Mouse (Mus musculus) liver, postnatal 0 days (tissue): ENCODE results near the gene Nr1d1. TPM values are rescaled to one million over a fixed set of nuclear protein-coding genes. Genes with fewer than 3 reads are reported as not detected.

Experiments
- ATAC-seq: fragments of 200-750 bp; cut with Nextera tagmentation; 2 replicates; pipeline ENCODE4 v1.8.0; 2017; ENCODE audit warnings: mild to moderate bottlenecking, moderate library complexity
- DNase-seq: peaks from one replicate; pipeline ENCODE4 v3.0.0-alpha.2; 2016
- H3K27ac ChIP-seq: fragments of 300-500 bp; sonication (generic); 2 replicates; pipeline ENCODE4 v1.5.1; 2014; ENCODE audit warnings: antibody characterized with exemption, moderate library complexity, mild to moderate bottlenecking, low read depth
- H3K27me3 ChIP-seq: fragments of 300-500 bp; sonication (generic); 2 replicates; pipeline ENCODE4 v1.6.1; 2014; ENCODE audit warnings: low read length, control low read depth, mixed read lengths; ENCODE audit not compliant: insufficient read depth
- H3K36me3 ChIP-seq: fragments of 300-500 bp; sonication (generic); replicated peaks from 2 replicates; pipeline ENCODE4 v1.6.1; 2014; ENCODE audit warnings: mild to moderate bottlenecking, control low read depth, low read length, moderate library complexity, mixed read lengths; ENCODE audit not compliant: insufficient read depth
- H3K4me1 ChIP-seq: fragments of 300-500 bp; sonication (generic); 2 replicates; pipeline ENCODE4 v1.6.1; 2014; ENCODE audit warnings: antibody characterized with exemption, mild to moderate bottlenecking, control low read depth; ENCODE audit not compliant: insufficient read depth
- H3K4me2 ChIP-seq: fragments of 300-500 bp; sonication (generic); 2 replicates; pipeline ENCODE4 v1.6.1; 2014; ENCODE audit warnings: low read depth, mild to moderate bottlenecking, low read length, moderate library complexity, mixed read lengths
- H3K4me3 ChIP-seq: fragments of 300-500 bp; sonication (generic); 2 replicates; pipeline ENCODE4 v1.5.1; 2014; ENCODE audit warnings: low read depth, low read length
- H3K9ac ChIP-seq: fragments of 300-500 bp; sonication (generic); replicated peaks from 2 replicates; pipeline ENCODE4 v1.6.1; 2014; ENCODE audit warnings: mild to moderate bottlenecking, moderate library complexity
- H3K9me3 ChIP-seq: fragments of 300-500 bp; sonication (generic); 2 replicates; pipeline ENCODE4 v1.6.1; 2016; ENCODE audit warnings: mild to moderate bottlenecking, control low read depth, low read length, mixed read lengths
- CTCF ChIP-seq: sonication (generic); IDR thresholded peaks from 2 replicates; pipeline ENCODE4 v1.5.1; 2016; ENCODE audit warnings: antibody characterized with exemption, low read depth
- EP300 ChIP-seq: IDR thresholded peaks from 2 replicates; pipeline ENCODE4 v1.6.1; 2016; ENCODE audit warnings: antibody characterized with exemption, low read depth, mild to moderate bottlenecking
- WGBS: fragments of 180-500 bp; shearing (Covaris S2); extraction: QIAGEN DNeasy Blood & Tissue Kit; methylation state at CpG from one replicate; pipeline ENCODE4 v1.1.7; 2014; ENCODE audit not compliant: insufficient replicate concordance; 5-methylcytosine and 5-hydroxymethylcytosine counted together
- polyA plus RNA-seq: library from polyadenylated mRNA; unstranded; fragments of >200 nt; fragmentation: Nextera tagmentation; extraction: Ambion mirVana; gene quantifications from 2 replicates; pipeline ENCODE4 v1.2.1, GENCODE M21; 2015

The Nr1d1 gene
- polyA plus RNA-seq, 1 experiment from 2014 or later = 4.2 TPM

DNA sequence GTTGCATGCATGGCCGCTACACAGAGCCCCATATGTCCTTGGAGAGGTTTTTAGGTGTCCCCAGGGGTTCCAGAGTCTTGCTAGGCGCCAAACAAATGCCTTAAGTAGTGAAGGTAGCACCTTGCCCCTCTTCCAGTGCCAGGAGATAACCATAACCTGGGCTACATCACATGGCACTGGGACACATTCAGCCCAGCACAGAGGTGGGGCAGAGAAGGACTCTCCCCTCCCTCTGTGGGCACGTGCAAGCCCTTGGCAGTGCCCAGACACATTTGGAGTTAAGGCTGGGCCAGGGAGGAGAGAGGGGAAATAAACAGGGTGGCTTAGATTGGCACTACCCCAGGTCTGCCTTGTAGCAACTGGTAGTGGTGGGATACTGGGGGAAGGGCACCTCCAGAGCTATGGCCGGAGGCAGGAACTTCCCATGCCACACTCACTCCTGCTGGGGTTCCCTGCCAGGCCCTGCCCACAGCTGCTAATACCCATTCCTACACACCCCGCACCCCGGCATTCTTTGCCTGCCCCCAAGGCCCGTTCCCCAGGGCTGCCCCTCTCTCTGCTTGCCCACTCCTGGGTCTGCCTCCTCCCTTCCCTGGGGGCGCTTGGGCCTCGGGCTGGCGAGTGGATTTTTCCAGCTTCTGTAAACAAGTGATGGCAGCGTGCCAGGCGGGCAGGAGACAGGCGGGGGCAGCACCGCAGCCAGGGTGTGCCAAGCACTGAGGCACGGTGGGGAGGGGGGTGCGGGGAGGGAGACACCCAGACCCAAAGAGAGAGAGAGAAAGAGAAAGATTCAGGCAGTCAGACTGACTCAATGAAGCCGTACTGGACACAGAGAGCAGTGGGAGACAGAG is 24.6 kb downstream of the Nr1d1 start:
- H3K27ac ChIP-seq = peak overlapping the region; percentile 44
- DNase-seq (peak; percentile 71), ATAC-seq (no peak)
- H3K4me1 ChIP-seq = peaks cover 92% of the 10 kb centered on the region
- H3K4me3 ChIP-seq = no peak overlapping the region
- H3K9me3 ChIP-seq = no peaks in the 10 kb centered on the region
- TF ChIP-seq CTCF (no peak), EP300 (no peak)
- 28% methylated on average over 16 of the region's 17 CpGs for WGBS
- peak overlapping the region; percentile 54 for H3K9ac ChIP-seq
- peak overlapping the region; percentile 45 for H3K4me2 ChIP-seq
- no peaks in the 10 kb centered on the region for H3K27me3 ChIP-seq
- no peaks in the 10 kb centered on the region for H3K36me3 ChIP-seq

DNA sequence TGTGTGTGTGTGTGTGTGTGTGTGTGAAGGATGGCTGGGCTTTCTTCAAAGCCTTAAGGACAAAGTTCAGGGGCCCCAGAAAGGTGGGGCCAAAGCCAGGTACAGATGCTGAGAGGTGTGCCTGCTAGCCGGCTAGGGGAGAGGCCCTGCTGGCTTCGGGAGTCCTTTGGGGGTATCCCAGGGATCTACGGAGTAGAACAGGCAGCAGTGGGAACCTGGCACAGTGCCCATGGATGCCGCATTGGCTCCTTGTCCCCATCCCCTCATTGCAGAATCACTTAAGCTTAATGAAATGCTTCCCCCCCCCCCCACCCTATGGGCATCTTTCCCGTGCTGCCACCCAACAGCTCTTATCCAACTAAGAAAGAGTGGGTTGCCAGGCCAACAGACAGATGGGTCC is 25.4 kb downstream of the Nr1d1 start:
- ATAC-seq = no peak

DNA sequence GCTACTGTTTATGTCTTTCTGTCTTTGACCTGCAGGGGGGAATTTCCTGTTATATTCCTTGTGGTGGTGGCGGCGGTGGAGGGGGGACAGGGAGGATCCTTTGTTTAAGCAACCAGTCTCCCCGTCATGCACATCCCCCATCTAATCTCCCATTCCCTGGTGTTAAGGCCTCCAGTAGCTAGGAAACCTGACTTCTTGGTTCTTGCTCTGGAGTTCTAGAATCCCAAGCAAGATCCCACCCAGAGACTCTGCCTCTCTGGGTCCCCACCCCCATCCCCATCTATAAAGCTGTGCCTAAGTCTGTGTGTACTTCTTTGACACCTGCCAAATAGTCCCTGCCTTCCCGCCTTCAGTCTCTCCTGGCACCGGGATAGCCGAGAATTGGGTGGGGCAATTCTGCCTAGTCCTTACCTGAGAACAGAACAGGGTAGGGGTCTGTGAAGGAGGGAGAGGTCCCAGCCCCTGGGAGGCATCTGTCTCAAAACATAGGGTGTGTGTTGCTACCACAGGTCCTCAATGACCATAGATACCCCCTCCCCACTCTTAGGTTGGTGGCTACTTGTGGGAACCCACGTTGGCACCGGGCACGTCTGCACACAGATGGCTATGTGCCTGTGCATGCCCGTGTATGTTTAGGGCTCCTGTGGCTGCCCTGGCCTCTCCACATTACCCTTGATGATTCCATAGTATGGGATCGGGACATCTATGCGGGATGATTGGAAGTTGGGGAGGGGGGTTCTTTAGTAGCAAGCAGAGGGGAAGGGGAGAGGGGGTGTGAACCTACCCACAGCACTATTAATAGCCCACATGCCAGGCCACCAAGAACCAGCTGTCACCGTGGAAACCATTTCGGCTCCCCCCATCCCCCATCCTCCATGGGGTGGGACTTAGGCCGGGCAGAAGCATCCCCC is 26.4 kb downstream of the Nr1d1 start:
- no peak for ATAC-seq
- Histone ChIP-seq H3K4me2 (no peak overlapping the region), H3K4me3 (no peak overlapping the region), H3K9me3 (no peaks in the 10 kb centered on the region), H3K27ac (0 out of 2 replicates have a peak overlapping the region, but pooled peaks have one; percentile 62), H3K4me1 (peaks cover 84% of the 10 kb centered on the region), H3K36me3 (no peaks in the 10 kb centered on the region), H3K27me3 (no peaks in the 10 kb centered on the region), H3K9ac (no peak overlapping the region)
- TF ChIP-seq CTCF (peak; percentile 29; the same call in 1 of the 2 replicates), EP300 (no peak)
- no peak for DNase-seq
- WGBS = 45% methylated on average over 15 of the region's 15 CpGs

More for the DNA sequence above, 25.4 kb downstream of the Nr1d1 start:
- H3K9me3 ChIP-seq = no peaks in the 10 kb centered on the region
- TF ChIP-seq EP300 (no peak), CTCF (no peak)
- no peak overlapping the region for H3K4me2 ChIP-seq
- 73% methylated on average over 5 of the region's 5 CpGs for WGBS
- DNase-seq = no peak
- no peaks in the 10 kb centered on the region for H3K27me3 ChIP-seq
- no peak overlapping the region for H3K4me3 ChIP-seq
- no peaks in the 10 kb centered on the region for H3K36me3 ChIP-seq
- H3K27ac ChIP-seq = no peak overlapping the region
- H3K9ac ChIP-seq = no peak overlapping the region
- peaks cover 86% of the 10 kb centered on the region for H3K4me1 ChIP-seq

DNA sequence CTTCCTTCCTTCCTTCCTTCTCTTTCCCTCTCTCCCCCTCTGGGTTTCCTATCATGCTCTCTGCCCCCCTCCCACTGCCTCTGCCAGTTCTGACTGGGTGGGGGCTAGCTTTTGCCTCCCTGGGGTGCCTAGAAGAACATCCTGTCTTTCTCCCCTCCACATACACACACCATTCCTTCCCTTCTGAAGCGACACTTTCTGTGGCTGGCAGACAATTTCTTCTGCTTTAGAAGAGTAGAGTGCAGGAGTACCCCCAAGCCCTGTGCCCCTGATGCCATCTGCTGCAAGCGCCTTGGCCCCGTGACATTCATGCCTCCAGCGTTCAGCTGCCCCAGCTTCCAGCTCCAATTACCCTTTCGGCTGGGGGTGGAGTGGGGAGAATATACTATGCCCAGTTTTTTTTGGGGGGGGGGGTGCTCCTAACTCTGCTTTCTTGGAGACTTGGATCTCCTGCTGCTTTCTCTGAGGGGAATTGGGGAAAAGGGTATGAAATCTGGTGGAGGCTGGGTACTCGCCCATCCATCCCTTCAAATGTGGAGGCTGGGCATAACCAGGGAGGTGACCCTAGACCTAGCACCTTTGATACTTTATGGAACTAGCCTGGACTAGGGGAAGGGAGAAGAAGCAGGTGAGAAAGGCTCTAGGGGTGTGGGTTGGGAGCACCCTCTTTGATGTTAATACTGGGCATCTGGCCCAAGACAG is 27.2 kb downstream of the Nr1d1 start:
- no peak for ATAC-seq
- WGBS = 36% methylated on average over 6 of the region's 6 CpGs
- Histone ChIP-seq H3K4me3 (no peak overlapping the region), H3K9ac (no peak overlapping the region), H3K4me2 (peak overlapping the region; percentile 73), H3K36me3 (no peaks in the 10 kb centered on the region), H3K27me3 (no peaks in the 10 kb centered on the region), H3K4me1 (peaks cover 84% of the 10 kb centered on the region), H3K9me3 (no peaks in the 10 kb centered on the region), H3K27ac (peak overlapping the region; percentile 62; the same call in 1 of the 2 replicates)
- TF ChIP-seq CTCF (no peak; the same call in 1 of the 2 replicates), EP300 (no peak)
- DNase-seq = no peak

DNA sequence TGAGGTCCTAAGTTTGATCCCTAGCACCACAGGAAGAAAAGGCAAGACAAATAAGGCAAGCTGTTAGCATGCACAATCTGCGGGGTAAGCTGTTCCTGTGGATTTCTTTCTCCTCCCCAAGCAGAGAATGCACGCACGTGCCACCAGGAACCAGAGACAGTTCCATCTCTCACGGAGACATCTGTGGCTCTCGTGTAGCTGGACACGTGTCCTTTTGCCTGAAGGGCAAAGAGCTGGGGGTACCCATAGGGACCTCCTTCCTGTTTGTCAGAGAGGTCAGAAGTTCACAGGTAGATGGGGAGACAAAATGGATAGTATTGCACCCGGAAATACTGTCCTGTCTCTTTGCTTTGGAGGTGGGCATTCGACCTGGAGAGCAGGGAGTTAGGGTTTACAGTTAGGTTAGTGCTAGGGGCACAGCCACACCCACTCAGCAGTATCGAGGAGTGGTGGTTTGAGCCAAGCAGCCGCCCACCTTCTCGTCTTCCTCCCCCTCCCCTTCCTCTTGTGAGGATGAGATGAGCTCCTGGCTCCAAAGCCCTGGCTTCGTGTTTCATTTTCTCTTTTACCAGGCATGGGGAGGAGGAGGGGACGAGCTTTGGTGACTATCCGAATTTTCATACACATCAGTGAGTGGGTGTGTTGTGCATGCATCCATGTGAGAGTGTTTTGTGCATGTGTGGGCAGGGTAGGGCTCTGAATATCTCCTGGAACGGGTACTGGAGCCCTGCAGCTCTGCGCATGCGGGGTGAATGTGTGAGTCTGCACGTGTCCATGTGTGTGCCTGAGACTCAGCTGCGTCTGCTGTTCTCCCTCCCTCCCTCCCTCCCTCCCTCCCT is 28.1 kb downstream of the Nr1d1 start:
- peak; percentile 66 for ATAC-seq
- H3K4me1 ChIP-seq = peaks cover 83% of the 10 kb centered on the region
- WGBS = 1% methylated on average over 19 of the region's 19 CpGs
- peak overlapping the region; percentile 55 for H3K9ac ChIP-seq
- peak overlapping the region; percentile 37 for H3K4me3 ChIP-seq
- peak overlapping the region; percentile 73 for H3K4me2 ChIP-seq
- H3K9me3 ChIP-seq = no peaks in the 10 kb centered on the region
- H3K36me3 ChIP-seq = no peaks in the 10 kb centered on the region
- no peaks in the 10 kb centered on the region for H3K27me3 ChIP-seq
- DNase-seq = peak; percentile 76
- TF ChIP-seq CTCF (no peak), EP300 (no peak)
- peak overlapping the region; percentile 61 for H3K27ac ChIP-seq
